Mouse (Mus musculus) neural tube, embryonic 13.5 days (tissue): ENCODE data around the gene Dvl2. TPM values are rescaled to one million over a fixed set of nuclear protein-coding genes. Genes with fewer than 3 reads are reported as not detected.
A peak's percentile ranks its signal among the peaks of the same experiment; 100 is the strongest.
"Not testable (repeated sequence)": the region's sequence is repeated elsewhere in the genome, so short reads cannot be mapped to it uniquely, and the experiment has no call there.

Source experiments
- ATAC-seq: fragments of 200-750 bp; cut with Nextera tagmentation; 2 replicates; pipeline ENCODE4 v1.8.0; 2017; ENCODE audit warnings: low read depth, mild to moderate bottlenecking, moderate TSS enrichment, moderate library complexity
- H3K27ac ChIP-seq: fragments of 300-500 bp; sonication (generic); replicated peaks from 2 replicates; pipeline ENCODE4 v1.5.1; 2015; ENCODE audit warnings: moderate library complexity, mild to moderate bottlenecking, inconsistent platforms
- H3K27me3 ChIP-seq: fragments of 300-500 bp; sonication (generic); 2 replicates; pipeline ENCODE4 v1.6.1; 2015; ENCODE audit warnings: mild to moderate bottlenecking, inconsistent platforms
- H3K36me3 ChIP-seq: fragments of 300-500 bp; sonication (generic); 2 replicates; pipeline ENCODE4 v1.6.1; 2015; ENCODE audit warnings: mild to moderate bottlenecking, inconsistent platforms
- H3K4me1 ChIP-seq: fragments of 300-500 bp; sonication (generic); replicated peaks from 2 replicates; pipeline ENCODE4 v1.6.1; 2015; ENCODE audit warnings: inconsistent platforms
- H3K4me2 ChIP-seq: fragments of 300-500 bp; sonication (generic); 2 replicates; pipeline ENCODE4 v1.6.1; 2015; ENCODE audit warnings: inconsistent platforms, mild to moderate bottlenecking, moderate library complexity
- H3K4me3 ChIP-seq: fragments of 300-500 bp; sonication (generic); 2 replicates; pipeline ENCODE4 v1.5.1; 2015; ENCODE audit warnings: mild to moderate bottlenecking, inconsistent platforms
- H3K9ac ChIP-seq: fragments of 300-500 bp; sonication (generic); 2 replicates; pipeline ENCODE4 v1.6.1; 2015; ENCODE audit warnings: moderate library complexity, mild to moderate bottlenecking, inconsistent platforms
- H3K9me3 ChIP-seq: fragments of 300-500 bp; sonication (generic); 2 replicates; pipeline ENCODE4 v1.6.1; 2016; ENCODE audit warnings: inconsistent platforms
- WGBS: fragments of 180-500 bp; shearing (Covaris S2); methylation state at CpG from one replicate; pipeline ENCODE4 v1.1.7; 2015; 5-methylcytosine and 5-hydroxymethylcytosine counted together
- polyA plus RNA-seq: library from polyadenylated mRNA; unstranded; fragments of >200 nt; fragmentation: Nextera tagmentation; extraction: Ambion mirVana; gene quantifications from 2 replicates; pipeline ENCODE4 v1.2.1, GENCODE M21; 2015

The Dvl2 gene
- polyA plus RNA-seq, 1 experiment from 2014 or later, result 26.7 TPM

- H3K9me3 ChIP-seq, result no peaks in the 10 kb centered on the region
- WGBS, result under 1% methylated on average over 35 of the region's 35 CpGs
- peak within 1 kb of the TSS; percentile 72 for H3K4me2 ChIP-seq
- H3K4me3 ChIP-seq, result peak within 1 kb of the TSS; percentile 65
- no peaks in the 10 kb centered on the region for H3K27me3 ChIP-seq
- peaks cover 43% of the 10 kb centered on the region for H3K36me3 ChIP-seq
- H3K4me1 ChIP-seq, result peaks cover 41% of the 10 kb centered on the region
- H3K27ac ChIP-seq, result peak within 1 kb of the TSS; percentile 78
- peak within 1 kb of the TSS; percentile 84 for H3K9ac ChIP-seq
- peak; percentile 70 for ATAC-seq
Observed at GRCm38 (mm10) chr11:70014880-70015558, 14.6 kb downstream of the Dvl2 start, which contains the start of gene Acadvl. Gene Acadvl (minus strand): TSS chr11:70015411.

- H3K4me1 ChIP-seq, result peaks cover 47% of the 10 kb centered on the region
Observed at GRCm38 (mm10) chr11:70015677-70016076, 15.3 kb downstream of the Dvl2 start.

GRCm38 (mm10) chr11:70016177-70016576 lies 15.8 kb downstream of the Dvl2 start:
- WGBS, result 93% methylated on average over 2 of the region's 2 CpGs
- Histone ChIP-seq H3K4me3 (0 out of 2 replicates have a peak overlapping the region, but pooled peaks have one; percentile 65), H3K4me1 (peaks cover 52% of the 10 kb centered on the region), H3K36me3 (peaks cover 31% of the 10 kb centered on the region)
- H3K27me3 ChIP-seq, ATAC-seq, H3K9me3 ChIP-seq, H3K27ac ChIP-seq, H3K4me2 ChIP-seq, H3K9ac ChIP-seq: not testable (repeated sequence)

More at GRCm38 (mm10) chr11:70015677-70016076, 15.3 kb downstream of the Dvl2 start:
- Histone ChIP-seq H3K9me3 (no peaks in the 10 kb centered on the region), H3K4me3 (peak overlapping the region; percentile 65; the same call in 1 of the 2 replicates), H3K27ac (no peak overlapping the region), H3K27me3 (no peaks in the 10 kb centered on the region), H3K9ac (peak overlapping the region; percentile 84; the same call in 1 of the 2 replicates), H3K36me3 (peaks cover 36% of the 10 kb centered on the region), H3K4me2 (peak overlapping the region; percentile 72)
- no peak for ATAC-seq
- WGBS, result 71% methylated on average over 6 of the region's 6 CpGs

GRCm38 (mm10) chr11:70016669-70017068 lies 16.3 kb downstream of the Dvl2 start, which contains the start of gene Dlg4:
Gene Dlg4 (plus strand): TSS chr11:70016942.
- Histone ChIP-seq H3K27ac (peak within 1 kb of the TSS; percentile 96), H3K4me1 (peaks cover 53% of the 10 kb centered on the region), H3K27me3 (no peaks in the 10 kb centered on the region), H3K36me3 (peaks cover 26% of the 10 kb centered on the region), H3K9me3 (no peaks in the 10 kb centered on the region), H3K4me3 (peak within 1 kb of the TSS; percentile 79), H3K4me2 (peak within 1 kb of the TSS; percentile 79), H3K9ac (peak within 1 kb of the TSS; percentile 98)
- no peak for ATAC-seq
- WGBS, result 91% methylated on average over 3 of the region's 3 CpGs

- Histone ChIP-seq H3K9me3 (no peaks in the 10 kb centered on the region), H3K4me2 (peak overlapping the region; percentile 79), H3K4me3 (peak overlapping the region; percentile 79), H3K4me1 (peaks cover 59% of the 10 kb centered on the region), H3K36me3 (peaks cover 20% of the 10 kb centered on the region), H3K9ac (peak overlapping the region; percentile 98), H3K27ac (peak overlapping the region; percentile 96), H3K27me3 (no peaks in the 10 kb centered on the region)
- no peak for ATAC-seq
- 58% methylated on average over 7 of the region's 7 CpGs for WGBS
Observed at GRCm38 (mm10) chr11:70017199-70017767, 16.9 kb downstream of the Dvl2 start.

DNA sequence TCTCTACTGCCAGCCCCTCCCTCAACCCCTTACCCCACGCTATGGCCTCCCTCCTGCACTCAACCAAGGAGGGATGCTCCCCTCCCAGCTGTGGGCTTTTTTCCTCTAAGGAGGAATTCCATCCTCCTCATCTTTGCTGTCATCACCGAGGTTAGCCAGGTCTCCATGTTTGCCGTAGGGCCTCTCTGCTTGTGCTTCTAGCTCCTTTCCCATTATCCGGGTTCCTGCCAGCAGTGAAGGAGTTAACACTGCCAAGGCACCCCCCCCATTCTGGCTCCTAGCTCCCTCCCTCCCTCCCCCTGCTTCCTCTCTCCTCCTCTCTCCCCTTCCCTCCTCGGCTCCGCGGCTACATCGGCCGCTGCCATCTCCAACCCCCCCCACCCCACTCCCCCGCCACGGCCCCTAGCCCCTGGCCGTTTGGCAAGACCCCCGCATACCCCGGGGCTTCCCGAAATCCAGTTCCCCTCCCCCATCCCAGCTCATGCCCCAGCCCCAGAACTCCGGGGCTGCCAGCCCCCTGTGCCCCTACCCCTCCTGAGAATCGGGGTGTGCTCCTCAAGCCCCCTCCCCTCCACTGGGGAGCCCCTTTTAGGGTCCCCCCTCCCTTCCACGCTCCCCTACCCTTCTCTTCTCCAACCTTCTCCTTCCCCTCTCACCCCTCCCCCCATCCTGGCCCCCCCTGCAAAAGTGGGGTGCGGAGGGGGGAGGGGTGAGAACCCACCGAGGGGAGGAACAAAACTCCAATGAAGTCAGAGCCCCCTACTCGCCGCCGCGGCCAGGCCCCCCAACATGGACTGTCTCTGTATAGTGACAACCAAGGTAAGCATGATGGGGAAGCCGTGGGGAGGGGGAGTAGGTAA lies 18.0 kb downstream of the Dvl2 start:
- H3K9ac ChIP-seq, result peak overlapping the region; percentile 98
- ATAC-seq, result no peak
- H3K4me2 ChIP-seq, result peak overlapping the region; percentile 79
- peaks cover 70% of the 10 kb centered on the region for H3K4me1 ChIP-seq
- H3K27me3 ChIP-seq, result no peaks in the 10 kb centered on the region
- WGBS, result 2% methylated on average over 25 of the region's 25 CpGs
- H3K36me3 ChIP-seq, result peaks cover 9% of the 10 kb centered on the region
- H3K27ac ChIP-seq, result peak overlapping the region; percentile 96
- peak overlapping the region; percentile 79 for H3K4me3 ChIP-seq
- H3K9me3 ChIP-seq, result no peaks in the 10 kb centered on the region

DNA sequence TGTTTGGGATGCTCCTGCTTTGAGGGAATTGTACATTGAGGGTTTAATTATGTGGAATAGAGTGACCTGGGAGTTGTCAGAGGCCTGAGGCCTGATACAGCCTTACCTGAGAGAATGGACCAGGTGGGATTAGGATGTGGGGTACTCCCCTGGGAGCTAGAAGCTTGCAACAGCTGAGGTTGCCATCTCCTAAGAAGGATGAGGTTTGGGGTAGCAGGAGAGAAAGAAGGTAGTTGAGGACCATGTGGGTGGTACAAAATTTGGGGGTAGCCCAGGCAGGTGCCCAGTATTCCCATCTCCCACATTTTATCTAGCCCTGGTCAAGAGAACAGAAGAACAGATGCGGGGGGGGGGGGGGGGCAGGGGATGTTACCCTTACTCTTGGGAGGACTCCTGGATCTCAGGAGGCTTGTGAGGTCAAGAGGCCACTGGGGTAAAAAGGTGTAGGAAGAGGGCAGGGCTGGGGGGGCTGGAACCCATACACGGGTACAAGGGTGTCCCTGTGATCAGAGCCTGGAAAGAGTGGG lies 19.2 kb downstream of the Dvl2 start:
- peak overlapping the region; percentile 98 for H3K9ac ChIP-seq
- peak overlapping the region; percentile 79 for H3K4me3 ChIP-seq
- peaks cover 73% of the 10 kb centered on the region for H3K4me1 ChIP-seq
- H3K27me3 ChIP-seq, result no peaks in the 10 kb centered on the region
- H3K36me3 ChIP-seq, result no peaks in the 10 kb centered on the region
- no peaks in the 10 kb centered on the region for H3K9me3 ChIP-seq
- no peak for ATAC-seq
- peak overlapping the region; percentile 96 for H3K27ac ChIP-seq
- WGBS, result 31% methylated on average over 2 of the region's 2 CpGs
- H3K4me2 ChIP-seq, result peak overlapping the region; percentile 79

DNA sequence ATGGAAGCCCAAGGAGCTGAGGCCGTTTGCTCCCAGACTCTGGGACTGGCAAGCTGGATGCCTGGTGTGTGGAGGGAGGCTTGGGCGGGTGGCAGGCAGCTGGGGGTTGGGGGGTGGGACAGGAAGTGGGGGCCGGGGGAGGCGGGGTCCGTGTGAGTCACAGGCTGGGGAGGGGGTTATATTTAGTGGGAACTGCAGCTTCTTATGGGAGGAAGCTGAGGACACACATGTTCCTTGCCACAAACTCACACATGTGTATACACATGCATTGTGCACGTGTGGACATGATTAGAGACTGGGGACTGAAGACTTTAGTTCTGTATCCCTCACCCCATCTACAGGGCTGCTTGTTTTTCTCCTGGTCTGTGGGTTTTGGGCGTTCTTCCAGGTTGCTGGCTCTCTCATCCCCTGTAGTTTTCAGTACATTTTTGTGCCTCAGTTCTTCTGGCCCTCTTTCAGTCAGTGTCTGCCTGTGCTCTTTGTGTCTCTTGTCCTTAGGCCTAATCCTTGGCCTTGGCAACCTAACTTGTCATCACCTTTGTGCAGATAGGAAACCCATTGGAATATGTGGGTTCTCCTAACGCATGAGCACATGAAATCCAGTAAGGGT lies 19.7 kb downstream of the Dvl2 start:
- 18% methylated on average over 8 of the region's 8 CpGs for WGBS
- no peak for ATAC-seq

DNA sequence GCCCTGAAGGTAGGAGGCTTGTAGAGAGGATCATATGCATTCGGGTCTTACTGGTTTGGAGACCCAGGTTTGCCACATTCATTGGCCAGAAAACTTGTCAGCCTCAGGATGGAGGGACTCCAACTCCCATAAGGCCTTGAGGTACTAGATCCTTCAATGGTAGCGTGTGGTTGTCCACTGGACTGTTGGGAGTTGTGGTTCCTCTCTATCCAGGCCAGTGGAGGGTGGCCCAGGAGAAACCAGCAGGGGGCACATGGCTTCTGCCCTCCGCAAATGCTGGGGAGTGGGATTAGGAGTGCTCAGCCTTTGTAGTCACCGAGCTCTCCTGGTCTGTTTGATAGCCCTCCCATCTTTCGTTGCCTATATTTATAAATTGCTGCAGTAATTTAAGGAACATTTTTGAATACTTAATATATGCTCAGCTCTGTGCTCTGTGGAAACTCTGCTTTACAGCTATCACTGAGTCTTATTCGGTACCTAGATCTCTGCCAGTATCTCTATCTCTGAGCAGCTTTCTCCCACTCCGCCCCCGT lies 20.4 kb downstream of the Dvl2 start:
- peaks cover 80% of the 10 kb centered on the region for H3K4me1 ChIP-seq
- no peaks in the 10 kb centered on the region for H3K36me3 ChIP-seq
- H3K9ac ChIP-seq, result peak overlapping the region; percentile 98
- WGBS, result 2% methylated on average over 8 of the region's 8 CpGs
- no peaks in the 10 kb centered on the region for H3K9me3 ChIP-seq
- H3K27ac ChIP-seq, result peak overlapping the region; percentile 96
- peak; percentile 76 for ATAC-seq
- no peaks in the 10 kb centered on the region for H3K27me3 ChIP-seq
- peak overlapping the region; percentile 79 for H3K4me2 ChIP-seq
- H3K4me3 ChIP-seq, result peak overlapping the region; percentile 79

More for the DNA sequence above, 19.7 kb downstream of the Dvl2 start:
- H3K4me3 ChIP-seq, result peak overlapping the region; percentile 79
- no peaks in the 10 kb centered on the region for H3K36me3 ChIP-seq
- H3K27ac ChIP-seq, result peak overlapping the region; percentile 96
- peak overlapping the region; percentile 79 for H3K4me2 ChIP-seq
- H3K4me1 ChIP-seq, result peaks cover 73% of the 10 kb centered on the region
- H3K27me3 ChIP-seq, result no peaks in the 10 kb centered on the region
- peak overlapping the region; percentile 98 for H3K9ac ChIP-seq
- no peaks in the 10 kb centered on the region for H3K9me3 ChIP-seq

DNA sequence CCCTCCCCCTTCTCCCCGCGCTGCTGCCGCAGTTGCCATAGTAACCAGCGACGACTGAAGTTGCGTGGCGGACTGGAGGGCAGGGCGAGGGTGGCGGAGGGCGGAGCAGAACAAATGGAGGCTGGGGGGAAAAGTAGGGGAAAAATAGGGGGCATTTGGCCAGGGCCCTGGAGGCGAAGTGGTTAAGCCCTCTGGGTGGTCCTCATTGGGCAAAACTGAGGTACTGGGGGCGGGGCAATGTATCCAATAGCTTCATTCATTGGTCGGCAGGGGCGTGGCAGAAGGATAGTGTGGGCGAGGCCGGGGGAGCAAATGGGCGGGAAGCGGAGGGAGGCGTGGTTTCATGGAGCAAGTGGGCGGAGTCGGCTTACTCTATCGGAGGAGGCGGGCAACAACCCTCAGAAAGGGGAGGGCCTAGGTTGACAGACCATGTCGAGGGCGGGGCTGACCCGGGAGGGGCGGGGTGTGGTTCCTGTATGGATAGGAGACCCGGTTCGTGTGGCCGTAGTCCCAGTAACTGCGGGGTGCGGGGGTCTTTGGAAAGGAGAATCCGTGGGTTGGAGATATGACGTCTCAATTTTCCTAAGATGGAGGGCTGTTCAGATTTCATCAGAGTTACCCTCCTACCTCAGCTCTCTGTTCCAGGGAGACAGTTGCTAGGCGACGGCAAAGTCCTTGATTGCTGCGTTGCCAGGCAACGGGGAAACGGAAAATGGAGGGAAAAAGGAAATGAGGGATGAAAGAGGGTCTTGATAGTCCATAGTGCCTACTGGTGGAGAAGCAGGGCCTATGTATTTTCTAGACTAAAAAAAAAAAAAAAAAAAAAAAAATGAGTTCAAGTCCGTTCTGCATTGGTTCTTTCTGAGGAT lies 21.1 kb downstream of the Dvl2 start:
- peaks cover 87% of the 10 kb centered on the region for H3K4me1 ChIP-seq
- H3K27me3 ChIP-seq, result no peaks in the 10 kb centered on the region
- no peaks in the 10 kb centered on the region for H3K36me3 ChIP-seq
- WGBS, result 1% methylated on average over 40 of the region's 40 CpGs
- peak overlapping the region; percentile 79 for H3K4me3 ChIP-seq
- no peaks in the 10 kb centered on the region for H3K9me3 ChIP-seq
- ATAC-seq, result peak; percentile 78
- H3K27ac ChIP-seq, result peak overlapping the region; percentile 96
- peak overlapping the region; percentile 98 for H3K9ac ChIP-seq
- peak overlapping the region; percentile 79 for H3K4me2 ChIP-seq
